Mouse (Mus musculus) stomach, postnatal 0 days (tissue): ENCODE data around the gene Rab42.

Experiments used
- CTCF ChIP-seq: IDR thresholded peaks from 2 replicates; pipeline ENCODE4 v1.5.1; 2016; ENCODE audit warnings: antibody characterized with exemption, low read depth, mild to moderate bottlenecking, moderate library complexity
- EP300 ChIP-seq: optimal IDR thresholded peaks from 2 replicates; pipeline ENCODE3; 2016; ENCODE audit warnings: antibody characterized with exemption

DNA sequence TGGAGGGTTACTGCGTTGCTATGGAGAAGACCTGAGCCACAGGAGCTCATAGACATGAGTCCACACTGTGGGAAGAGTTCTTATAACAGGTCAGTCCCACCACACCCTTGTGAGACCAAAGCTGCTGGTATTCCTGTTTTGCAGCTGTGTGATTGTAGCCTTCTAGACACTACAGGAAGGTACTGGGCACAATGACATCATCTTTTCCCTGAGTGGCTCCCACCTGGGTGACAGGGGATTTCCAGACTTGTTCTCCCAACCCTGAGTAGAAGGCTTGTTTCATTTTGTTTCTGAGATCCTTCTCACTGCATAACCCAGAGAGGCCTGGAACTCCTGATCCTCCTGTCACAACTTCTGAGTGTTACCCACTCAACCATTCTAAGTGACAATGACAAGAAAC is 3.3 kb downstream of the Rab42 start:
- TF ChIP-seq CTCF (no peak), EP300 (no peak)
